Mouse (Mus musculus): Measurements from ENCODE around the gene Zfp109. TPM values are rescaled to one million over a fixed set of nuclear protein-coding genes. Genes with fewer than 3 reads are reported as not detected.
"Not testable (repeated sequence)": the region's sequence is repeated elsewhere in the genome, so short reads cannot be mapped to it uniquely, and the experiment has no call there.

Gene Zfp109
- polyA plus RNA-seq (2017; shearing (Covaris generic)): 1 to 10 TPM; 1.8 to 2.7 TPM

- peak; percentile 63 for ATAC-seq
Measured at GRCm38 (mm10) chr7:24237040-24237791, at the start of gene Zfp109. Zfp109 (minus strand) TSS chr7:24237560.

- no peak for ATAC-seq
Measured at GRCm38 (mm10) chr7:24286916-24287315, 49.6 kb upstream of the Zfp109 start.

- ATAC-seq: no peak
Measured at GRCm38 (mm10) chr7:24286090-24286489, 48.7 kb upstream of the Zfp109 start.

GRCm38 (mm10) chr7:24280858-24281145 is 43.4 kb upstream of the Zfp109 start:
- ATAC-seq: no peak

GRCm38 (mm10) chr7:24280031-24280857 is 42.9 kb upstream of the Zfp109 start:
- no peak for ATAC-seq

GRCm38 (mm10) chr7:24278771-24279170 is 41.4 kb upstream of the Zfp109 start:
- ATAC-seq: not testable (repeated sequence)

- ATAC-seq: no peak
Measured at GRCm38 (mm10) chr7:24274456-24274855, 37.1 kb upstream of the Zfp109 start.

- no peak for ATAC-seq
Measured at GRCm38 (mm10) chr7:24271191-24271590, 33.8 kb upstream of the Zfp109 start.

- peak; percentile 73 for ATAC-seq
Measured at GRCm38 (mm10) chr7:24270288-24270672, 32.9 kb upstream of the Zfp109 start, which contains the start of gene Zfp93. Zfp93 (plus strand) TSS chr7:24270420.

- no peak for ATAC-seq
Measured at GRCm38 (mm10) chr7:24269667-24270287, 32.4 kb upstream of the Zfp109 start.

GRCm38 (mm10) chr7:24269256-24269655 is 31.9 kb upstream of the Zfp109 start:
- ATAC-seq: no peak

GRCm38 (mm10) chr7:24268176-24269155 is 31.1 kb upstream of the Zfp109 start:
- ATAC-seq: no peak

- no peak for ATAC-seq
Measured at GRCm38 (mm10) chr7:24260000-24260312, 22.6 kb upstream of the Zfp109 start.

GRCm38 (mm10) chr7:24259306-24259999 is 22.1 kb upstream of the Zfp109 start:
- no peak for ATAC-seq

GRCm38 (mm10) chr7:24254633-24255474 is 17.5 kb upstream of the Zfp109 start, which contains the start of gene Zfp108:
Zfp108 (plus strand) TSS chr7:24254794.
- peak; percentile 52 for ATAC-seq

GRCm38 (mm10) chr7:24253779-24254615 is 16.6 kb upstream of the Zfp109 start:
- no peak for ATAC-seq

- ATAC-seq: no peak
Measured at GRCm38 (mm10) chr7:24211343-24211742, 26.0 kb downstream of the Zfp109 start, which contains the start of gene Zfp111. Zfp111 (minus strand) TSS chr7:24211443.

GRCm38 (mm10) chr7:24210296-24210695 is 27.1 kb downstream of the Zfp109 start:
- ATAC-seq: no peak

GRCm38 (mm10) chr7:24208282-24208886 is 29.0 kb downstream of the Zfp109 start:
- no peak for ATAC-seq
